Mouse (Mus musculus) heart, adult 2 months (tissue): Measurements from ENCODE around the gene Zfp982. TPM values are rescaled to one million over a fixed set of nuclear protein-coding genes. Genes with fewer than 3 reads are reported as not detected.
"Not testable (repeated sequence)": the region's sequence is repeated elsewhere in the genome, so short reads cannot be mapped to it uniquely, and the experiment has no call there.

Experiments
- DNase-seq, 2 experiments: peaks; one replicate each; pipeline ENCODE4 v3.0.0; 2021
- H3K27ac ChIP-seq: fragments of 200-600 bp; 2 replicates; pipeline ENCODE4 v1.8.1; 2022
- H3K27me3 ChIP-seq: fragments of 200-500 bp; 2 replicates; pipeline ENCODE4 v1.6.1; 2012; ENCODE audit warnings: mild to moderate bottlenecking, low read length, inconsistent platforms, mixed read lengths; ENCODE audit not compliant: control insufficient read depth, insufficient read depth
- H3K36me3 ChIP-seq: fragments of 200-500 bp; 2 replicates; pipeline ENCODE4 v1.6.1; 2012; ENCODE audit warnings: low read length, inconsistent platforms; ENCODE audit not compliant: control insufficient read depth, insufficient read depth
- H3K4me1 ChIP-seq: fragments of 200-500 bp; 2 replicates; pipeline ENCODE4 v1.6.1; 2011; ENCODE audit warnings: low read length; ENCODE audit not compliant: control insufficient read depth, insufficient read depth
- H3K4me3 ChIP-seq: fragments of 200-600 bp; 2 replicates; pipeline ENCODE4 v1.8.1; 2022
- H3K79me2 ChIP-seq: fragments of 200-500 bp; replicated peaks from 2 replicates; pipeline ENCODE4 v1.6.1; 2012; ENCODE audit warnings: mild to moderate bottlenecking, inconsistent platforms, low read length, moderate library complexity, mixed read lengths; ENCODE audit not compliant: control insufficient read depth, insufficient read depth
- H3K9ac ChIP-seq: fragments of 200-500 bp; 2 replicates; pipeline ENCODE4 v1.6.1; 2012; ENCODE audit warnings: low read depth, mild to moderate bottlenecking, control low read depth, inconsistent platforms, low read length, mixed read lengths
- CTCF ChIP-seq: fragments of 200-600 bp; IDR thresholded peaks from 2 replicates; pipeline ENCODE4 v1.8.1; 2022; ENCODE audit warnings: antibody characterized with exemption, mild to moderate bottlenecking, moderate library complexity
- EP300 ChIP-seq: fragments of 200-500 bp; IDR thresholded peaks from 2 replicates; pipeline ENCODE4 v1.6.1; 2011; ENCODE audit warnings: low read depth, low read length, control low read depth; ENCODE audit not compliant: insufficient read depth
- POLR2A ChIP-seq: fragments of 200-500 bp; IDR thresholded peaks from 2 replicates; pipeline ENCODE4 v1.6.1; 2011; ENCODE audit warnings: mild to moderate bottlenecking, low read depth, low read length, control low read depth; ENCODE audit not compliant: insufficient read depth
- WGBS: fragments of 180-500 bp; shearing (Covaris S2); methylation state at CpG from one replicate; pipeline ENCODE4 v1.1.7; 2018; 5-methylcytosine and 5-hydroxymethylcytosine counted together
- intact Hi-C: fragments of 180-260 bp; cut with DNase I; formaldehyde crosslinking; loops from one replicate; pipeline ENCODE4 v1.15.1; 2025
- polyA plus RNA-seq: library from polyadenylated mRNA; depleted of rRNA; stranded (reverse); fragments of >200 nt; gene quantifications from 2 replicates; pipeline ENCODE4 v1.2.3, GENCODE M21; 2012; rRNA removed
- total RNA-seq, 2 experiments: library from RNA; stranded (reverse); gene quantifications; 2 replicates each; pipeline ENCODE4 v1.2.3; 2021

The Zfp982 gene
- total and polyA plus RNA-seq, 3 experiments: 0.20 to 9.4 (median 9.0) TPM

DNA sequence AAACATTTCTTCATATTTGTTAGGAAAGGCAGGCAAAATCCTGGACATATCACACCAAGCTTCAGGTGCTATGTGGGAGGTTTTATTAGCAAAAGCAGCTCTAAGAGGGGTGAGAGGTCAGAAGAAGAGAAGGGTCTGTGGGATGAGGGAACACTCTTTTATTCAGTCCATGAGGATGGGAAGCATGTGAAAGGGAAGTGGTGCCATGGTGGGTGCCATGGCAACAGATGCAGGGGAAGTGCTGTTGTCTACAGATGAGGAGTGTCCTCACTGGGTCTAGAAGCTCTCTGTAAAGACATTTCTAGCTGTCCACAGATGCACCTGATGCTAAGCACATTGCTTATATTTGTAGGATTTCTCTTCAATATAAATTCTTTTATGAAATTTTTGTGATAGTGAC lies 48.9 kb downstream of the Zfp982 start:
- Histone ChIP-seq H3K36me3 (no peaks in the 10 kb centered on the region), H3K27me3 (no peaks in the 10 kb centered on the region), H3K9ac (no peak overlapping the region), H3K4me1 (no peaks in the 10 kb centered on the region), H3K4me3 (no peak overlapping the region), H3K27ac (no peak overlapping the region), H3K79me2 (no peaks in the 10 kb centered on the region)
- intact Hi-C loops: no loop called here
- no peak for TF ChIP-seq CTCF
- no peak for TF ChIP-seq EP300
- TF ChIP-seq POLR2A: no peak
- DNase-seq: no peak

DNA sequence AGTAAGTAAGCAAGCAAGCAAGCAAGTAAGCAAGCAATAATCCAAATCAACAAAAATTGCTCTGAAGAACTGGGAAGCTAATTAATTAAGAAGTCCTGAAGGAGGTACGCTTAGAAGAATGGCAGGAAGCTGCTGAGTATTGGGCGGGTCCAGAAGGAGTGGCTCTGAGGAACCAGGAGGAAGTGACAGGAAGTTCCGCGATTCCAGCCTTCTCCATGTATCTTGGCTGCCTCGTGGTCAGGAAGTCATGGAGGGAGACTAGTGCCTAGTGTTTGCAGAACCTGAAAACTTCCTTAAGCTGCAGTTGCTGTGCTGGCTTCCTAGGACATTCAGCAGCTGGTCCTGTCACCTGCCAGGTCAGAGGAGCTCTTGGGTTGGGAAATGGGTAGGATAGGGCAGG lies 60.9 kb downstream of the Zfp982 start, which contains the start of gene Zfp985:
Gene Zfp985 (plus strand): TSS at position 207 of the 400 bp plus-strand sequence.
- H3K27me3 ChIP-seq, H3K36me3 ChIP-seq, H3K79me2 ChIP-seq, H3K9ac ChIP-seq, H3K4me1 ChIP-seq, H3K4me3 ChIP-seq, intact Hi-C loops: not testable (repeated sequence)
- 48% methylated on average over 5 of the region's 5 CpGs for WGBS
- peak; percentile 35; the same call in 1 of the 2 replicates for TF ChIP-seq EP300
- peak within 1 kb of the TSS; percentile 4; the same call in 1 of the 2 replicates for H3K27ac ChIP-seq
- peak in 1 of 2 experiments; percentile 27 for DNase-seq

DNA sequence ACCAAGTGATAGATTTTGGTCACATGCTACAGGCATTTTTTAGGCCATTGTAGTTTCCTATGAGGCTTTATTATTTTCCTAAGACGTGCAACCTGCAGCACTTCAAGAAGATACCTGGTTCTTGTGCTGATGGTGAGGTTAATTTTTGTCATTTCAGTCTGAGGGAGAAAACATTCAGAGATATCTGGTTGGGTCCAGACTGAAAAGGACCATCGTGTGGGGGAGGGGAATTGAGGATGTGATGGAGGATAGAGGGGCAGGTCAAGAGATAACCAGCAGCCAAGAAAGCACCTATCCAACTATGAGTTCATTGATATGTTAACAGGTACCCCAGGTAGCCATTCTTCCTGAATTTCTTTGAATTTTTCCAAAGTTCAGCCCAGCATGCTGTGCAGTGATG lies 62.1 kb downstream of the Zfp982 start:
- H3K27ac ChIP-seq, H3K9ac ChIP-seq, H3K4me3 ChIP-seq, H3K36me3 ChIP-seq, H3K4me1 ChIP-seq, H3K27me3 ChIP-seq, H3K79me2 ChIP-seq, intact Hi-C loops, DNase-seq: not testable (repeated sequence)
- 57% methylated on average over 2 of the region's 2 CpGs for WGBS

DNA sequence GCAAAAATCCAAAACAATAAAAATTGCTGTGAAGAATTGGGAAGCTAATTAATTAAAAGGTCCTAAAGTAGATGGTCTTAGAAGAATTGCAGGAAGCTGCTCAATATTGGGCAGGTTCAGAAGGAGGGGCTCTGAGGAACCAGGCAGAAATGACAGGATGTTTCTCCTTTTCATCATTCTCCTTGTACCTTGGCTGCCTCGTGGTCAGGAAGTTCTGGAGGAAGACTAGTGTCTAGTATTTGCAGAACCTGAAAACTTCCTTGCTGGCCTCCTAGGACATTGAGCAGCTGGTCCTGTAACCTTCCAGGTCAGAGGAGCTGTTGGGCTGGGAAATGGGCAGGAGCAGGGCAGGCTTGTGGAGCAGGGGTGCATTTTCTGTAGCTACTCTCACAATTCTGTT lies 64.7 kb downstream of the Zfp982 start:
- intact Hi-C loops: not testable (repeated sequence)
- DNase-seq: peak in 1 of 2 experiments; percentile 25
- 15% methylated on average over 1 of the region's 1 CpGs for WGBS

DNA sequence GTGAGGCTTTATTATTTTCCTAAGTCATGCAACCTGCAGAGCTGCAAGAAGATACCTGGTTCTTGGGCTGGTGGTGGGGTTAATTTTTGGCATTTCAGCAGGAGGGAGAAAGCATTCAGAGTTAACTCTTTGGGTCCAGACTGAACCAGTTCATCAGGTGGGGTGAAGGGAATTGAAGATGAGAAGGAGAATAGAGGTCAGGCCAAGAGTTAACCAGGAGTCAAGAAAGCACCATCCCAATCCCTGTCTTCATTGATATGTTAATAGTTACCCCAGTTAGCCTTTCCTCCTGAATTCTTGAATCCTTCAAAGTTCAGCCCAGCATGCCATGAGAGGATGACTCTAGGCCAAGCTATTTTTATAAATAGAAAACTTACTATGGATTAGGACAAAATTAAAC lies 65.8 kb downstream of the Zfp982 start:
- DNase-seq: not testable (repeated sequence)

More for the DNA sequence above, 64.7 kb downstream of the Zfp982 start:
- not testable (repeated sequence) for H3K36me3 ChIP-seq, H3K27me3 ChIP-seq, H3K4me1 ChIP-seq, H3K9ac ChIP-seq, H3K79me2 ChIP-seq, H3K4me3 ChIP-seq
- 0 out of 2 replicates have a peak, but pooled peaks have one; percentile 33 for TF ChIP-seq EP300
- peak overlapping the region; percentile 12 for H3K27ac ChIP-seq

DNA sequence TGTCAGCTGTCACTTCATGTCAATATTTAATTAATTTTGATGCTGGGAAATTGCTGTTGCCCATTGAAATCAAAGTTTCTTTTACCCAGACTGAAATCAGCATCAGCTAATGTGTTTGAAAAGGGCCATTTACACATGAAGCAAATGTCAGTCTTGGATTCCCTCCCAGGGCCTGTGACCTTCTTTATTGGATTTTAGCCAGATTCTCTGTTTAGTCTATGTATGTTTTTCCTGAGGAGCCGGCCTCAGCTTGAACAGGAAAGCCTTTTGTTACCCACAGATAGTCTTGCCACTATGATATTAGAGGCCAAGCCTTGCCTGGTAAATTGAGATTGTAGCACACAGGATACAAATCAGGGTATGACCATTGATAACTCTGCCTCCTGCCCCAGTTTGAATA lies 66.9 kb downstream of the Zfp982 start:
- H3K27ac ChIP-seq, H3K27me3 ChIP-seq, DNase-seq, H3K9ac ChIP-seq, H3K4me1 ChIP-seq, H3K36me3 ChIP-seq, H3K79me2 ChIP-seq, intact Hi-C loops, H3K4me3 ChIP-seq: not testable (repeated sequence)
- WGBS: 16% methylated on average over 1 of the region's 1 CpGs

More for the DNA sequence above, 65.8 kb downstream of the Zfp982 start:
- intact Hi-C loops, H3K27me3 ChIP-seq, H3K79me2 ChIP-seq, H3K36me3 ChIP-seq, H3K27ac ChIP-seq, H3K9ac ChIP-seq, H3K4me1 ChIP-seq, H3K4me3 ChIP-seq: not testable (repeated sequence)

Other genes with a start within 250 kb of the Zfp982 start
- gene Zfp988, start 186.7 kb upstream of the Zfp982 start, total RNA-seq: not detected
- gene Zfp988, start 186.7 kb upstream of the Zfp982 start, polyA plus RNA-seq: not detected in 2 replicates
- under 1 TPM; 0.27 to 0.42 TPM for gene Zfp978, start 131.1 kb upstream of the Zfp982 start, total RNA-seq
- not detected in 2 replicates for gene Zfp978, start 131.1 kb upstream of the Zfp982 start, polyA plus RNA-seq
- gene Gm16503, start 47.8 kb downstream of the Zfp982 start, total RNA-seq: under 1 TPM; 0.09 to 0.10 TPM
- 0.12 TPM in 1 of 2 replicates, not detected in the other for gene Gm16503, start 47.8 kb downstream of the Zfp982 start, polyA plus RNA-seq
- under 1 TPM; 0.25 to 0.31 TPM for gene Zfp985, start 60.9 kb downstream of the Zfp982 start, total RNA-seq
- gene Zfp985, start 60.9 kb downstream of the Zfp982 start, polyA plus RNA-seq: 0.35 and 1.0 TPM in 2 replicates
- 1 to 10 TPM; 2.6 to 3.2 TPM for gene Zfp979, start 150.1 kb downstream of the Zfp982 start, total RNA-seq
- 1.4 and 2.2 TPM in 2 replicates for gene Zfp979, start 150.1 kb downstream of the Zfp982 start, polyA plus RNA-seq
- not detected for gene Zfp534, start 210.1 kb downstream of the Zfp982 start, total RNA-seq
- gene Zfp534, start 210.1 kb downstream of the Zfp982 start, polyA plus RNA-seq: not detected in 2 replicates